Mouse (Mus musculus) liver, embryonic 12.5 days (tissue): ENCODE measurements around the gene Plekha5. TPM values are rescaled to one million over a fixed set of nuclear protein-coding genes. Genes with fewer than 3 reads are reported as not detected.
"Not testable (repeated sequence)": the region's sequence is repeated elsewhere in the genome, so short reads cannot be mapped to it uniquely, and the experiment has no call there.

ENCODE experiments used
- ATAC-seq: fragments of 200-750 bp; cut with Nextera tagmentation; 2 replicates; pipeline ENCODE4 v1.8.0; 2017; ENCODE audit warnings: moderate number of reproducible peaks, mild to moderate bottlenecking, moderate library complexity
- H3K27ac ChIP-seq: fragments of 300-500 bp; sonication (generic); 2 replicates; pipeline ENCODE4 v1.5.1; 2016; ENCODE audit warnings: mild to moderate bottlenecking
- H3K27me3 ChIP-seq: fragments of 300-500 bp; sonication (generic); replicated peaks from 2 replicates; pipeline ENCODE4 v1.6.1; 2016; ENCODE audit warnings: mild to moderate bottlenecking, moderate library complexity
- H3K36me3 ChIP-seq: fragments of 300-500 bp; sonication (generic); 2 replicates; pipeline ENCODE4 v1.6.1; 2016; ENCODE audit warnings: mild to moderate bottlenecking, moderate library complexity
- H3K4me1 ChIP-seq: fragments of 300-500 bp; sonication (generic); 2 replicates; pipeline ENCODE4 v1.6.1; 2016
- H3K4me2 ChIP-seq: fragments of 300-500 bp; sonication (generic); 2 replicates; pipeline ENCODE4 v1.6.1; 2016; ENCODE audit warnings: mild to moderate bottlenecking, moderate library complexity
- H3K4me3 ChIP-seq: fragments of 300-500 bp; sonication (generic); 2 replicates; pipeline ENCODE4 v1.5.1; 2016; ENCODE audit warnings: mild to moderate bottlenecking, moderate library complexity
- H3K9ac ChIP-seq: fragments of 300-500 bp; sonication (generic); 2 replicates; pipeline ENCODE4 v1.6.1; 2016; ENCODE audit warnings: mild to moderate bottlenecking, moderate library complexity
- H3K9me3 ChIP-seq: fragments of 300-500 bp; sonication (generic); replicated peaks from 2 replicates; pipeline ENCODE4 v1.6.1; 2016; ENCODE audit warnings: mild to moderate bottlenecking, moderate library complexity
- WGBS: fragments of 180-500 bp; shearing (Covaris S2); methylation state at CpG from one replicate; pipeline ENCODE4 v1.1.7; 2016; ENCODE audit not compliant: insufficient replicate concordance; 5-methylcytosine and 5-hydroxymethylcytosine counted together
- polyA plus RNA-seq: library from polyadenylated mRNA; unstranded; fragments of >200 nt; fragmentation: Nextera tagmentation; extraction: Ambion mirVana; gene quantifications from 2 replicates; pipeline ENCODE4 v1.2.1, GENCODE M21; 2016

The Plekha5 gene
- polyA plus RNA-seq, 1 experiment from 2014 or later = 12.4 TPM

- WGBS = 67% methylated on average over 1 of the region's 1 CpGs
Measured at GRCm38 (mm10) chr6:140517188-140517587, 93.3 kb downstream of the Plekha5 start.

GRCm38 (mm10) chr6:140519019-140519418 lies 95.2 kb downstream of the Plekha5 start:
- Histone ChIP-seq H3K27me3 (no peaks in the 10 kb centered on the region), H3K36me3 (no peaks in the 10 kb centered on the region), H3K9ac (no peak overlapping the region), H3K4me1 (peaks cover 14% of the 10 kb centered on the region), H3K27ac (no peak overlapping the region), H3K4me2 (no peak overlapping the region), H3K9me3 (no peaks in the 10 kb centered on the region), H3K4me3 (no peak overlapping the region)
- no peak for ATAC-seq
- WGBS = 73% methylated on average over 13 of the region's 13 CpGs

More at GRCm38 (mm10) chr6:140517188-140517587, 93.3 kb downstream of the Plekha5 start:
- Histone ChIP-seq H3K27me3 (no peaks in the 10 kb centered on the region), H3K27ac (no peak overlapping the region), H3K9ac (no peak overlapping the region), H3K4me2 (no peak overlapping the region), H3K4me1 (peaks cover 15% of the 10 kb centered on the region), H3K4me3 (no peak overlapping the region), H3K36me3 (no peaks in the 10 kb centered on the region), H3K9me3 (no peaks in the 10 kb centered on the region)
- no peak for ATAC-seq

- H3K36me3 ChIP-seq = no peaks in the 10 kb centered on the region
- H3K4me1 ChIP-seq = peaks cover 10% of the 10 kb centered on the region
- no peaks in the 10 kb centered on the region for H3K9me3 ChIP-seq
- no peak overlapping the region for H3K9ac ChIP-seq
- no peak overlapping the region for H3K4me3 ChIP-seq
- H3K4me2 ChIP-seq = no peak overlapping the region
- H3K27me3 ChIP-seq = no peaks in the 10 kb centered on the region
- ATAC-seq = no peak
- no peak overlapping the region for H3K27ac ChIP-seq
- 65% methylated on average over 10 of the region's 10 CpGs for WGBS
Measured at GRCm38 (mm10) chr6:140519488-140520159, 95.8 kb downstream of the Plekha5 start.

GRCm38 (mm10) chr6:140520961-140521360 lies 97.1 kb downstream of the Plekha5 start:
- no peak for ATAC-seq
- H3K4me3 ChIP-seq = no peak overlapping the region
- H3K36me3 ChIP-seq = no peaks in the 10 kb centered on the region
- 77% methylated on average over 6 of the region's 6 CpGs for WGBS
- H3K4me1 ChIP-seq = 0 out of 2 replicates have a peak, but pooled peaks cover 6% of the 10 kb centered on the region
- no peak overlapping the region for H3K4me2 ChIP-seq
- no peaks in the 10 kb centered on the region for H3K27me3 ChIP-seq
- no peak overlapping the region for H3K27ac ChIP-seq
- no peaks in the 10 kb centered on the region for H3K9me3 ChIP-seq
- no peak overlapping the region for H3K9ac ChIP-seq

GRCm38 (mm10) chr6:140521832-140522231 lies 98.0 kb downstream of the Plekha5 start:
- 0 out of 2 replicates have a peak, but pooled peaks cover 6% of the 10 kb centered on the region for H3K4me1 ChIP-seq
- 37% methylated on average over 5 of the region's 5 CpGs for WGBS
- H3K9me3 ChIP-seq = no peaks in the 10 kb centered on the region
- no peak overlapping the region for H3K4me2 ChIP-seq
- H3K27me3 ChIP-seq = no peaks in the 10 kb centered on the region
- peaks cover 4% of the 10 kb centered on the region; the same call in 1 of the 2 replicates for H3K36me3 ChIP-seq
- ATAC-seq = no peak
- no peak overlapping the region for H3K9ac ChIP-seq
- no peak overlapping the region for H3K4me3 ChIP-seq
- no peak overlapping the region for H3K27ac ChIP-seq

GRCm38 (mm10) chr6:140523600-140523999 lies 99.7 kb downstream of the Plekha5 start:
- H3K9ac ChIP-seq = no peak overlapping the region
- H3K4me3 ChIP-seq = no peak overlapping the region
- peaks cover 10% of the 10 kb centered on the region; the same call in 1 of the 2 replicates for H3K36me3 ChIP-seq
- no peaks in the 10 kb centered on the region for H3K9me3 ChIP-seq
- no peak for ATAC-seq
- no peaks in the 10 kb centered on the region for H3K27me3 ChIP-seq
- 65% methylated on average over 4 of the region's 4 CpGs for WGBS
- no peak overlapping the region for H3K27ac ChIP-seq
- H3K4me2 ChIP-seq = no peak overlapping the region
- H3K4me1 ChIP-seq = 0 out of 2 replicates have a peak, but pooled peaks cover 6% of the 10 kb centered on the region

GRCm38 (mm10) chr6:140528414-140528813 lies 104.6 kb downstream of the Plekha5 start:
- H3K9me3 ChIP-seq = no peaks in the 10 kb centered on the region
- 75% methylated on average over 6 of the region's 6 CpGs for WGBS

GRCm38 (mm10) chr6:140532858-140533257 lies 109.0 kb downstream of the Plekha5 start:
- WGBS = 69% methylated on average over 1 of the region's 1 CpGs
- H3K4me2 ChIP-seq, H3K4me1 ChIP-seq, H3K27ac ChIP-seq, H3K9ac ChIP-seq, ATAC-seq, H3K4me3 ChIP-seq, H3K27me3 ChIP-seq, H3K9me3 ChIP-seq: not testable (repeated sequence)
- peaks cover 23% of the 10 kb centered on the region; the same call in 1 of the 2 replicates for H3K36me3 ChIP-seq

More at GRCm38 (mm10) chr6:140528414-140528813, 104.6 kb downstream of the Plekha5 start:
- no peak overlapping the region for H3K4me3 ChIP-seq
- H3K27ac ChIP-seq = no peak overlapping the region
- H3K4me2 ChIP-seq = no peak overlapping the region
- no peak overlapping the region for H3K9ac ChIP-seq
- H3K36me3 ChIP-seq = peaks cover 17% of the 10 kb centered on the region; the same call in 1 of the 2 replicates
- H3K4me1 ChIP-seq = no peaks in the 10 kb centered on the region
- no peak for ATAC-seq
- H3K27me3 ChIP-seq = no peaks in the 10 kb centered on the region

- ATAC-seq = no peak
- WGBS = 82% methylated on average over 5 of the region's 5 CpGs
Measured at GRCm38 (mm10) chr6:140533606-140534005, 109.8 kb downstream of the Plekha5 start.

GRCm38 (mm10) chr6:140535504-140535903 lies 111.7 kb downstream of the Plekha5 start:
- 74% methylated on average over 8 of the region's 8 CpGs for WGBS
- no peak for ATAC-seq
- Histone ChIP-seq H3K9me3 (no peaks in the 10 kb centered on the region), H3K4me3 (no peak overlapping the region), H3K4me2 (no peak overlapping the region), H3K4me1 (no peaks in the 10 kb centered on the region), H3K36me3 (peaks cover 26% of the 10 kb centered on the region), H3K27me3 (no peaks in the 10 kb centered on the region), H3K9ac (no peak overlapping the region), H3K27ac (no peak overlapping the region)

More at GRCm38 (mm10) chr6:140533606-140534005, 109.8 kb downstream of the Plekha5 start:
- H3K4me1 ChIP-seq = no peaks in the 10 kb centered on the region
- peaks cover 20% of the 10 kb centered on the region; the same call in 1 of the 2 replicates for H3K36me3 ChIP-seq
- no peak overlapping the region for H3K27ac ChIP-seq
- no peak overlapping the region for H3K4me2 ChIP-seq
- H3K9me3 ChIP-seq = no peaks in the 10 kb centered on the region
- no peak overlapping the region for H3K9ac ChIP-seq
- no peaks in the 10 kb centered on the region for H3K27me3 ChIP-seq
- no peak overlapping the region for H3K4me3 ChIP-seq

- Histone ChIP-seq H3K27me3 (no peaks in the 10 kb centered on the region), H3K27ac (no peak overlapping the region), H3K36me3 (peaks cover 25% of the 10 kb centered on the region), H3K4me1 (peaks cover 3% of the 10 kb centered on the region; the same call in 1 of the 2 replicates), H3K9ac (no peak overlapping the region), H3K4me3 (no peak overlapping the region), H3K9me3 (no peaks in the 10 kb centered on the region), H3K4me2 (no peak overlapping the region)
- no peak for ATAC-seq
- 87% methylated on average over 3 of the region's 3 CpGs for WGBS
Measured at GRCm38 (mm10) chr6:140541919-140542318, 118.1 kb downstream of the Plekha5 start.

GRCm38 (mm10) chr6:140543005-140543794 lies 119.3 kb downstream of the Plekha5 start:
- peaks cover 10% of the 10 kb centered on the region for H3K4me1 ChIP-seq
- no peak overlapping the region for H3K4me2 ChIP-seq
- peaks cover 25% of the 10 kb centered on the region for H3K36me3 ChIP-seq
- H3K27me3 ChIP-seq = no peaks in the 10 kb centered on the region
- no peak overlapping the region for H3K27ac ChIP-seq
- no peak overlapping the region for H3K9ac ChIP-seq
- H3K4me3 ChIP-seq = no peak overlapping the region
- no peaks in the 10 kb centered on the region for H3K9me3 ChIP-seq
- ATAC-seq = no peak
- 75% methylated on average over 11 of the region's 11 CpGs for WGBS
